Mouse (Mus musculus): ENCODE data around the gene Adra2c. TPM values are rescaled to one million over a fixed set of nuclear protein-coding genes. Genes with fewer than 3 reads are reported as not detected.

Gene Adra2c
- polyA plus RNA-seq, 1 experiment from 2014 or later = 0.05 TPM

DNA sequence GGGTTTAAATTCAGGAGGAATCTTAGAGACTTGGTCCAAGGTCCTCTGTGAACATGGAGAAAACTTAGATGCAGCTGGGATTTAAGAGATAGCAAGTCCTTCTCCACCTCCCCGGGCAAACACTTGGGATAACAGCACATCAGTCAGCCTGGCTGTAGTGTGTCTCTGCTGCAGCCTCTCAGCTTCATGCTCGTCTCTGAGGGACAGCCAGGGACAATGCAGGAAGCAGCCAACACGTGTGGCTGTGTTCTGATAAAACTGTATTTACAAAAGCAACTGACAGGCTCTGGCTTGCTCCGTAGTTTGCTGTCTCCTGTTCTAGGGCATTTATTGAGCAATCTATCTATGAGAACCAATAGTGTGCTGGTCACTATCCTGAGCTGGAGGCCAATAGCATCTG, 14.4 kb upstream of the Adra2c start:
- DNase-seq (ENCODE audit: low spot score) (no peak), ATAC-seq (replicated peaks; ENCODE audit: low FRiP score, low TSS enrichment, low read depth) (no peak)
- Histone ChIP-seq H3K4me1 (replicated peaks; ENCODE audit: control insufficient read depth, insufficient read depth, low read length) (no peaks in the 10 kb centered on the region), H3K4me2 (ENCODE audit: low read length) (no peak overlapping the region), H3K9ac (ENCODE audit: low read length) (no peak overlapping the region), H3K27ac (ENCODE audit: low read depth) (no peak overlapping the region), H3K36me3 (ENCODE audit: control insufficient read depth, insufficient read depth, low read length) (no peaks in the 10 kb centered on the region), H3K9me3 (ENCODE audit: control insufficient read depth, low read length) (no peaks in the 10 kb centered on the region), H3K27me3 (replicated peaks; ENCODE audit: control insufficient read depth, insufficient read depth, low read length) (no peaks in the 10 kb centered on the region), H3K4me3 (ENCODE audit: low read depth, low read length) (no peak overlapping the region)
- 21% methylated on average over 4 of the region's 4 CpGs for WGBS

GRCm38 (mm10) chr5:35267486-35267885, 10.6 kb upstream of the Adra2c start:
- no peaks in the 10 kb centered on the region for H3K9me3 ChIP-seq (ENCODE audit: control insufficient read depth, low read length)
- H3K36me3 ChIP-seq (ENCODE audit: control insufficient read depth, insufficient read depth, low read length) = no peaks in the 10 kb centered on the region
- H3K4me1 ChIP-seq (replicated peaks; ENCODE audit: control insufficient read depth, insufficient read depth, low read length) = no peaks in the 10 kb centered on the region
- no peak overlapping the region for H3K4me3 ChIP-seq (ENCODE audit: low read depth, low read length)
- no peak overlapping the region for H3K9ac ChIP-seq (ENCODE audit: low read length)
- ATAC-seq (replicated peaks; ENCODE audit: low FRiP score, low TSS enrichment, low read depth) = no peak
- no peak for DNase-seq (ENCODE audit: low spot score)
- no peaks in the 10 kb centered on the region for H3K27me3 ChIP-seq (replicated peaks; ENCODE audit: control insufficient read depth, insufficient read depth, low read length)
- H3K4me2 ChIP-seq (ENCODE audit: low read length) = no peak overlapping the region
- WGBS = 54% methylated on average over 7 of the region's 7 CpGs
- H3K27ac ChIP-seq (ENCODE audit: low read depth) = no peak overlapping the region

DNA sequence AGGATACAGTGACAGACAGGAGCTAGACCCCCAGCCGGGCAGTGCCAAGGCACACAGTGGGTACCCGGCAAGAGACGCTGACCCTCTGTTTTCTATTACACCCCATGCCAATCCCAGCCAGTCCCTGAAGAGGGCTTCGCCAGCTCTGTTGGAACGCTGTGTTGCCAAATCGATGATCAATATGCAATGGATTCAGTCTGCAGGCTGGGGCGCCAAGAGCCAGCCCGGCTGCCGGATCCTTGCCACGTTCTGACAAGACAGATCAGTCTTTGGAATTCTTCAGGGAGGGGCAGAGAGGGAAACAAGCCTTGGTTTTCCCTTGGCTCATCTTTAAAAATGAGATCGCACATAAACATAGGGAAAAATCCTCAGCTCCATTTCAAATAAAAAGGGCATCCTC, 2.8 kb upstream of the Adra2c start:
- DNase-seq (ENCODE audit: low spot score) (no peak), ATAC-seq (replicated peaks; ENCODE audit: low FRiP score, low TSS enrichment, low read depth) (no peak)
- Histone ChIP-seq H3K27ac (ENCODE audit: low read depth) (no peak overlapping the region), H3K4me2 (ENCODE audit: low read length) (no peak overlapping the region), H3K4me1 (replicated peaks; ENCODE audit: control insufficient read depth, insufficient read depth, low read length) (0 out of 2 replicates have a peak, but pooled peaks cover 5% of the 10 kb centered on the region), H3K9ac (ENCODE audit: low read length) (no peak overlapping the region), H3K9me3 (ENCODE audit: control insufficient read depth, low read length) (no peaks in the 10 kb centered on the region), H3K4me3 (ENCODE audit: low read depth, low read length) (no peak overlapping the region), H3K36me3 (ENCODE audit: control insufficient read depth, insufficient read depth, low read length) (no peaks in the 10 kb centered on the region), H3K27me3 (replicated peaks; ENCODE audit: control insufficient read depth, insufficient read depth, low read length) (peaks cover 45% of the 10 kb centered on the region)
- WGBS = 68% methylated on average over 11 of the region's 11 CpGs

DNA sequence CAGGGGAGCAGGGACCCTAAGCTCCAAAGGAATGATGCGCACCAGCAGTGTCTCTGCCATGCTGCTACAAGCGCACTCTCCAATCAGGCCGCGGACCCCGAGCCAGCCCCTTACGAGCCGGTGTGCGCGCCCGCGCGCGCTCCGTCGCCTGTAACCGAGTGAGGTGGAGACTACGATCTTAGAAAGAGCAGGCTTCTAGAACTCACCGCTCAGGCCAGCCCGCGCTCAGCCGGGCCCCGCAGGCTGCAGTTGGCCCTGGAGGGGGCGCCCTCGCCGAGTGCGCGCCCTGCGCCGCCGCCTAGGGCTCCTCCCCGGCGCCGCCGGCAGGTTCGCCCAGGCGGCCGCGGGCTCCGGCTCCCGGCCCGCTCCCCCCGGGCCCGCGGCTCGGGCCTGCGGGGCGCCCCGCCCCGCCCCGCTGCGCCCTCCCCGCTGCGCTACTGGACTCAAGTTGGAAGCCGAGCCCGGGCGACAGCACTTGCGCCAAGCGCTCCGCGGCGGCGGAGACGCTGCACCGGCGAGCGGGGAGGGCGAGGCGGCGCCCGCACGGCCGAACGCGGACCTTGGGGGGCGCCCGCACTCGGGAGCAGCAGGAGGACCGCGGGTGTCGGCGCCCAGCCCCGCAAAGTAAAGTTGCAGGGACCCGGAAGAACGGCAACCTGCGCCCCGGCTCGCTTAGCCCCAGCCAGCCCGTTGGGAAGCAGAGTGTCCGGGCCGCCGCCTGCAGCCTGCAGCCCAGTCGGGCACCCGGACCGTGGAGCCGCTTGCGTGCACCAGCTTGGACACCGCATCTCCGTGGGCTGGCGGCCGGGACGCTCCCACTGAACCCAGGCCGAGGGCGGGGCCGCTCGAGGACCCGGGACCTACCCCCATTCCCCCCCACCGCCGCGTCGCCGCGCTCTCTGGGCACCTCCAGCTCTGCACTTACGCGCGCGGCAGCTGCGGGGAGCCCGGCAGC, 899 bp downstream of the Adra2c start:
- ATAC-seq (replicated peaks; ENCODE audit: low FRiP score, low TSS enrichment, low read depth) (no peak), DNase-seq (ENCODE audit: low spot score) (peak; percentile 69)
- H3K27ac ChIP-seq (ENCODE audit: low read depth) = no peak overlapping the region
- WGBS = under 1% methylated on average over 105 of the region's 118 CpGs
- no peak overlapping the region for H3K9ac ChIP-seq (ENCODE audit: low read length)
- H3K4me1 ChIP-seq (replicated peaks; ENCODE audit: control insufficient read depth, insufficient read depth, low read length) = 0 out of 2 replicates have a peak, but pooled peaks cover 5% of the 10 kb centered on the region
- H3K27me3 ChIP-seq (replicated peaks; ENCODE audit: control insufficient read depth, insufficient read depth, low read length) = peaks cover 74% of the 10 kb centered on the region
- no peaks in the 10 kb centered on the region for H3K36me3 ChIP-seq (ENCODE audit: control insufficient read depth, insufficient read depth, low read length)
- H3K4me3 ChIP-seq (ENCODE audit: low read depth, low read length) = peak overlapping the region; percentile 39
- H3K4me2 ChIP-seq (ENCODE audit: low read length) = peak overlapping the region; percentile 66
- H3K9me3 ChIP-seq (ENCODE audit: control insufficient read depth, low read length) = no peaks in the 10 kb centered on the region

GRCm38 (mm10) chr5:35279696-35280001, 1.5 kb downstream of the Adra2c start:
- Histone ChIP-seq H3K4me2 (ENCODE audit: low read length) (peak overlapping the region; percentile 66), H3K4me3 (ENCODE audit: low read depth, low read length) (peak overlapping the region; percentile 39), H3K36me3 (ENCODE audit: control insufficient read depth, insufficient read depth, low read length) (no peaks in the 10 kb centered on the region), H3K4me1 (replicated peaks; ENCODE audit: control insufficient read depth, insufficient read depth, low read length) (0 out of 2 replicates have a peak, but pooled peaks cover 5% of the 10 kb centered on the region), H3K9ac (ENCODE audit: low read length) (no peak overlapping the region), H3K9me3 (ENCODE audit: control insufficient read depth, low read length) (no peaks in the 10 kb centered on the region), H3K27me3 (replicated peaks; ENCODE audit: control insufficient read depth, insufficient read depth, low read length) (peaks cover 74% of the 10 kb centered on the region), H3K27ac (ENCODE audit: low read depth) (no peak overlapping the region)
- no peak for DNase-seq (ENCODE audit: low spot score)
- no peak for ATAC-seq (replicated peaks; ENCODE audit: low FRiP score, low TSS enrichment, low read depth)
- under 1% methylated on average over 42 of the region's 49 CpGs for WGBS

DNA sequence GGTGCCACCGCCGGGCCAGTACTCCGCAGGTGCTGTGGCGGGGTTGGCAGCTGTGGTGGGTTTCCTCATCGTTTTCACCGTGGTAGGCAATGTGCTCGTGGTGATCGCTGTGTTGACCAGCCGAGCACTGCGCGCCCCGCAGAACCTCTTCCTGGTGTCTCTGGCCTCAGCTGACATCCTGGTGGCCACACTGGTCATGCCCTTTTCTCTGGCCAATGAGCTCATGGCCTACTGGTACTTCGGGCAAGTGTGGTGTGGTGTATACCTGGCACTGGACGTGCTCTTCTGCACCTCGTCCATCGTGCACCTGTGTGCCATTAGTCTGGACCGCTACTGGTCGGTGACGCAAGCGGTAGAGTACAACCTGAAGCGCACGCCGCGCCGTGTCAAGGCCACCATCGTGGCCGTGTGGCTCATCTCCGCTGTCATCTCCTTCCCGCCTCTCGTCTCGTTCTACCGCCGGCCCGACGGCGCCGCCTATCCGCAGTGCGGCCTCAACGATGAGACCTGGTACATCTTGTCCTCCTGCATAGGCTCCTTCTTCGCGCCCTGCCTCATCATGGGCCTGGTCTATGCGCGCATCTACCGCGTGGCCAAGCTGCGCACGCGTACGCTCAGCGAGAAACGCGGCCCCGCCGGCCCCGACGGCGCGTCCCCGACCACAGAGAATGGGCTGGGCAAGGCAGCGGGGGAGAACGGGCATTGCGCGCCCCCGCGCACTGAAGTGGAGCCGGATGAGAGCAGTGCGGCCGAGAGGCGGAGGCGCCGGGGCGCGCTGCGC, 2.1 kb downstream of the Adra2c start:
- H3K4me1 ChIP-seq (replicated peaks; ENCODE audit: control insufficient read depth, insufficient read depth, low read length) = 0 out of 2 replicates have a peak, but pooled peaks cover 5% of the 10 kb centered on the region
- H3K27ac ChIP-seq (ENCODE audit: low read depth) = no peak overlapping the region
- H3K27me3 ChIP-seq (replicated peaks; ENCODE audit: control insufficient read depth, insufficient read depth, low read length) = peaks cover 74% of the 10 kb centered on the region
- 4% methylated on average over 74 of the region's 75 CpGs for WGBS
- peak; percentile 61 for DNase-seq (ENCODE audit: low spot score)
- peak overlapping the region; percentile 39 for H3K4me3 ChIP-seq (ENCODE audit: low read depth, low read length)
- no peak overlapping the region for H3K9ac ChIP-seq (ENCODE audit: low read length)
- H3K4me2 ChIP-seq (ENCODE audit: low read length) = peak overlapping the region; percentile 66
- no peaks in the 10 kb centered on the region for H3K36me3 ChIP-seq (ENCODE audit: control insufficient read depth, insufficient read depth, low read length)
- no peaks in the 10 kb centered on the region for H3K9me3 ChIP-seq (ENCODE audit: control insufficient read depth, low read length)
- 0 out of 2 replicates have a peak, but pooled peaks have one; percentile 30 for ATAC-seq (replicated peaks; ENCODE audit: low FRiP score, low TSS enrichment, low read depth)

DNA sequence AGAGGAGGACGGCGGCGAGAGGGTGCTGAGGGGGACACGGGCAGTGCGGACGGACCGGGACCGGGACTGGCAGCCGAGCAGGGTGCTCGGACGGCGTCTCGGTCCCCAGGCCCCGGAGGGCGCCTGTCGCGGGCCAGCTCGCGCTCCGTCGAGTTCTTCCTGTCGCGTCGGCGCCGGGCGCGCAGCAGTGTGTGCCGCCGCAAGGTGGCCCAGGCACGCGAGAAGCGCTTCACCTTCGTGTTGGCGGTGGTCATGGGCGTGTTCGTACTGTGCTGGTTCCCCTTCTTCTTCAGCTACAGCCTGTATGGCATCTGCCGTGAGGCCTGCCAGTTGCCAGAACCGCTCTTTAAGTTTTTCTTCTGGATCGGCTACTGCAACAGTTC, 2.7 kb downstream of the Adra2c start:
- H3K27me3 ChIP-seq (replicated peaks; ENCODE audit: control insufficient read depth, insufficient read depth, low read length) = peaks cover 74% of the 10 kb centered on the region
- H3K9me3 ChIP-seq (ENCODE audit: control insufficient read depth, low read length) = no peaks in the 10 kb centered on the region
- 5% methylated on average over 29 of the region's 40 CpGs for WGBS
- H3K9ac ChIP-seq (ENCODE audit: low read length) = no peak overlapping the region
- peak overlapping the region; percentile 28 for H3K4me2 ChIP-seq (ENCODE audit: low read length)
- 0 out of 2 replicates have a peak, but pooled peaks cover 5% of the 10 kb centered on the region for H3K4me1 ChIP-seq (replicated peaks; ENCODE audit: control insufficient read depth, insufficient read depth, low read length)
- no peak overlapping the region for H3K27ac ChIP-seq (ENCODE audit: low read depth)
- no peaks in the 10 kb centered on the region for H3K36me3 ChIP-seq (ENCODE audit: control insufficient read depth, insufficient read depth, low read length)
- ATAC-seq (replicated peaks; ENCODE audit: low FRiP score, low TSS enrichment, low read depth) (no peak), DNase-seq (ENCODE audit: low spot score) (peak; percentile 52)
- peak overlapping the region; percentile 0; the same call in 1 of the 2 replicates for H3K4me3 ChIP-seq (ENCODE audit: low read depth, low read length)

DNA sequence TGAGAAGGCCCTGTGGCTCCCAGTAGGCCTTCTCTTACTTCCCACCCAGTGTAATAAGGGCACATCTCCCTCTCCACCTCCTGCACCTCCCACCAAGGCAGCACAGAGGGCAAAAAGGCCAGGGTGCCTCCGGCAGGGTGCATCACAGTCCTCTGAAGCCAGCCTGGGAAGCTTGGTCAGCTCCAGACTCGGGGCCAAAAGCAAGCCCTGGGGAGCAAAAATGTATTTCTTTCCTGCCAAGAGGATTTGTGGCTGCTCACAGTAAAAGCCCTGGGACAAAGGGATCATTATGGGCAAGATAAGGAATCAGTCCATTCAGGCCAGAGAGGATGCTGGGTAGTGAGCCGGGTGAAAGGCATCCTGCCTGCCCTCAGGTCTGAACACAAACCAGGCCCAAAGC, 7.2 kb downstream of the Adra2c start:
- no peak for ATAC-seq (replicated peaks; ENCODE audit: low FRiP score, low TSS enrichment, low read depth)
- DNase-seq (ENCODE audit: low spot score) = no peak
- Histone ChIP-seq H3K36me3 (ENCODE audit: control insufficient read depth, insufficient read depth, low read length) (no peaks in the 10 kb centered on the region), H3K9ac (ENCODE audit: low read length) (no peak overlapping the region), H3K27ac (ENCODE audit: low read depth) (no peak overlapping the region), H3K4me3 (ENCODE audit: low read depth, low read length) (no peak overlapping the region), H3K4me1 (replicated peaks; ENCODE audit: control insufficient read depth, insufficient read depth, low read length) (no peaks in the 10 kb centered on the region), H3K9me3 (ENCODE audit: control insufficient read depth, low read length) (no peaks in the 10 kb centered on the region), H3K4me2 (ENCODE audit: low read length) (no peak overlapping the region), H3K27me3 (replicated peaks; ENCODE audit: control insufficient read depth, insufficient read depth, low read length) (peaks cover 30% of the 10 kb centered on the region)
- WGBS = 36% methylated on average over 3 of the region's 3 CpGs
